Mouse (Mus musculus): Measurements from ENCODE around the gene Sppl3.

DNA sequence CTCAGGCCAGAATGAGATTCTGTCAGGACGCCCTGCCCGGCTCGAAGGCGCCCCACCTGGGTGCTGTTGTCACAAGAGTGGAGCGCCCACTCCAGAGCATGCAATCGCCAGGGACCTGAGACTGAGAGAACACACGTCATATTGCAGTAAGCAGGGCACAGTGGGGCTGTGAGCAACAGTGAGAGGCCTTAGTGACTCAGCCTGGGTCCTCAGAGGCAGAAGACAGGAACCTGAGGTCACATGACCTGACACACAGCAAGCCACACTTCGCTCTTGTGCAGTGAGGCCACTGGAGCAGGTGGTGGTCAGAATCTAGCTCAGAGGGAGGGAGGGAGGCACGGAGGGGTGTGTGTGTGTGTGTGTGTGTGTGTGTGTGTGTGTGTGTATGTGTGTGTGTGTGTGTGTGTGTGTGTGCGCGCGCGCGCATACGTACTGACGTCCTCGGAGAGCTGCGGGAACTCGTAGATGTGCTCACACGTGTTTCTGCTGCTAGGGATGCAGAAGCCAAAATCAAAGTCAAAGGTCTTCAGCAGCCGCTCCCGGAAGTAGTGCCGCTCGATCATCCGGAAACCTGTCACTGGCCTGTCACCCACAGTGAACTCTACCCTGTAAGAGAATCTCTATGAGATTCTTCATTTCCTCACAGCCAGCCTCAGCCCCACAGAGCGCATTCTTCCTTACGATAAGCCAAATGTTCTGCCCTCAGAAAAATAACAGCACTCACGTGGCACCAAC is 115.8 kb downstream of the Sppl3 start:
- TF ChIP-seq CTCF (IDR thresholded peaks at IDR 0.05; ENCODE audit: low read depth, low read length) (no peak), EP300 (IDR thresholded peaks at IDR 0.05; ENCODE audit: insufficient read depth, low read depth, low read length) (no peak)

All from ES-Bruce4 (cell line).